Mouse (Mus musculus) thymus, adult 2 months (tissue): Measurements from ENCODE around the gene Gnb1l. TPM values are rescaled to one million over a fixed set of nuclear protein-coding genes. Genes with fewer than 3 reads are reported as not detected.
A peak's percentile ranks its signal among the peaks of the same experiment; 100 is the strongest.

ENCODE experiments used
- DNase-seq: peaks from one replicate; pipeline ENCODE4 v3.0.0; 2021
- H3K27ac ChIP-seq: fragments of 200-500 bp; 2 replicates; pipeline ENCODE4 v1.5.1; 2012; ENCODE audit warnings: low read length, control low read depth; ENCODE audit not compliant: control insufficient read depth, insufficient read depth
- H3K27me3 ChIP-seq: fragments of 200-500 bp; 2 replicates; pipeline ENCODE4 v1.6.1; 2012; ENCODE audit warnings: mild to moderate bottlenecking, low read length, moderate library complexity, mixed read lengths; ENCODE audit not compliant: control insufficient read depth, insufficient read depth
- H3K36me3 ChIP-seq: fragments of 200-500 bp; 2 replicates; pipeline ENCODE4 v1.6.1; 2012; ENCODE audit warnings: mild to moderate bottlenecking, low read length, moderate library complexity; ENCODE audit not compliant: control insufficient read depth, insufficient read depth
- H3K4me1 ChIP-seq: fragments of 200-500 bp; replicated peaks from 2 replicates; pipeline ENCODE4 v1.6.1; 2012; ENCODE audit warnings: low read length; ENCODE audit not compliant: control insufficient read depth, insufficient read depth
- H3K4me3 ChIP-seq: fragments of 200-500 bp; 2 replicates; pipeline ENCODE4 v1.5.1; 2012; ENCODE audit warnings: mild to moderate bottlenecking, low read length, control low read depth, moderate library complexity; ENCODE audit not compliant: control insufficient read depth, insufficient read depth
- CTCF ChIP-seq: fragments of 200-500 bp; IDR thresholded peaks from 2 replicates; pipeline ENCODE4 v1.5.1; 2012; ENCODE audit warnings: mild to moderate bottlenecking, control low read depth, low read length, moderate library complexity, borderline replicate concordance; ENCODE audit not compliant: control insufficient read depth, poor library complexity, insufficient read depth; ENCODE audit errors: extremely low read depth
- POLR2A ChIP-seq: fragments of 200-500 bp; IDR thresholded peaks from 2 replicates; pipeline ENCODE4 v1.6.1; 2012; ENCODE audit warnings: mild to moderate bottlenecking, low read length, control low read depth, moderate library complexity; ENCODE audit not compliant: control insufficient read depth, poor library complexity, insufficient read depth; ENCODE audit errors: extremely low read depth
- WGBS: fragments of 180-500 bp; shearing (Covaris S2); methylation state at CpG from one replicate; pipeline ENCODE4 v1.1.7; 2018; 5-methylcytosine and 5-hydroxymethylcytosine counted together
- polyA plus RNA-seq: library from polyadenylated mRNA; depleted of rRNA; stranded (reverse); fragments of >200 nt; gene quantifications from 2 replicates; pipeline ENCODE4 v1.2.3, GENCODE M21; 2012

Gnb1l gene
- polyA plus RNA-seq, 1 experiment, result 48.9 TPM

GRCm38 (mm10) chr16:18551604-18552003 is 53.1 kb downstream of the Gnb1l start:
- no peak overlapping the region for H3K27ac ChIP-seq
- 90% methylated on average over 9 of the region's 9 CpGs for WGBS
- H3K27me3 ChIP-seq, result no peaks in the 10 kb centered on the region
- TF ChIP-seq POLR2A (no peak), CTCF (no peak)
- H3K36me3 ChIP-seq, result no peaks in the 10 kb centered on the region
- H3K4me3 ChIP-seq, result no peak overlapping the region
- peaks cover 4% of the 10 kb centered on the region for H3K4me1 ChIP-seq
- DNase-seq, result no peak

GRCm38 (mm10) chr16:18552106-18552710 is 53.7 kb downstream of the Gnb1l start:
- H3K36me3 ChIP-seq, result no peaks in the 10 kb centered on the region
- peaks cover 5% of the 10 kb centered on the region for H3K4me1 ChIP-seq
- H3K27ac ChIP-seq, result no peak overlapping the region
- DNase-seq, result no peak
- H3K4me3 ChIP-seq, result no peak overlapping the region
- no peak for TF ChIP-seq POLR2A
- TF ChIP-seq CTCF, result no peak
- whole genome bisulfite sequencing, result 97% methylated on average over 11 of the region's 11 CpGs
- H3K27me3 ChIP-seq, result no peaks in the 10 kb centered on the region

- WGBS, result 32% methylated on average over 2 of the region's 2 CpGs
- Histone ChIP-seq H3K27ac (no peak overlapping the region), H3K4me3 (no peak overlapping the region), H3K27me3 (no peaks in the 10 kb centered on the region), H3K36me3 (no peaks in the 10 kb centered on the region), H3K4me1 (peaks cover 5% of the 10 kb centered on the region)
- TF ChIP-seq POLR2A, result no peak
- no peak for TF ChIP-seq CTCF
- DNase-seq, result no peak
Measured at GRCm38 (mm10) chr16:18554721-18555120, 56.2 kb downstream of the Gnb1l start.

- TF ChIP-seq CTCF (no peak), POLR2A (no peak)
- no peak for DNase-seq
- 92% methylated on average over 17 of the region's 17 CpGs for WGBS
- H3K27me3 ChIP-seq, result no peaks in the 10 kb centered on the region
- H3K36me3 ChIP-seq, result no peaks in the 10 kb centered on the region
- H3K4me3 ChIP-seq, result no peak overlapping the region
- no peak overlapping the region for H3K27ac ChIP-seq
- peaks cover 5% of the 10 kb centered on the region for H3K4me1 ChIP-seq
Measured at GRCm38 (mm10) chr16:18555235-18555935, 56.9 kb downstream of the Gnb1l start.

GRCm38 (mm10) chr16:18556461-18556860 is 57.9 kb downstream of the Gnb1l start:
- Histone ChIP-seq H3K4me3 (no peak overlapping the region), H3K36me3 (no peaks in the 10 kb centered on the region), H3K27ac (no peak overlapping the region), H3K27me3 (no peaks in the 10 kb centered on the region), H3K4me1 (peaks cover 5% of the 10 kb centered on the region)
- WGBS, result 40% methylated on average over 3 of the region's 3 CpGs
- TF ChIP-seq POLR2A, result no peak
- no peak for TF ChIP-seq CTCF
- peak; percentile 18 for DNase-seq

- Histone ChIP-seq H3K27me3 (no peaks in the 10 kb centered on the region), H3K4me3 (no peak overlapping the region), H3K27ac (no peak overlapping the region), H3K36me3 (no peaks in the 10 kb centered on the region), H3K4me1 (no peaks in the 10 kb centered on the region)
- no peak for DNase-seq
- 98% methylated on average over 2 of the region's 2 CpGs for WGBS
- TF ChIP-seq POLR2A, result no peak
- TF ChIP-seq CTCF, result no peak
Measured at GRCm38 (mm10) chr16:18564472-18564871, 66.0 kb downstream of the Gnb1l start.
